Mouse (Mus musculus): ENCODE results near the gene Abcb10. TPM values are rescaled to one million over a fixed set of nuclear protein-coding genes. Genes with fewer than 3 reads are reported as not detected.

Gene Abcb10
- polyA plus RNA-seq, 1 experiment from 2014 or later = 133 TPM

MicroRNA genes within 50 kb of the gene (microRNA counts, 519-probe panel; counts per million panel counts)
- 114 counts per million for microRNA mmu-miR-1967

Small RNAs within 50 kb of the gene (microRNA-seq; reads per million reads assigned to microRNA genes)
- gene Mir1967 = not detected

Other genes with a start within 250 kb of the Abcb10 start
- gene Rab4a, start 177.1 kb downstream of the Abcb10 start, polyA plus RNA-seq (2015; fragmentation: Nextera tagmentation; extraction: Ambion mirVana) = 30.8 and 31.7 TPM in 2 replicates
- 2.3 and 2.7 TPM in 2 replicates for gene Ccsap, start 122.9 kb downstream of the Abcb10 start, polyA plus RNA-seq (2015; fragmentation: Nextera tagmentation; extraction: Ambion mirVana)
- gene Acta1, start 88.4 kb downstream of the Abcb10 start, polyA plus RNA-seq (2015; fragmentation: Nextera tagmentation; extraction: Ambion mirVana) = 10.3 and 17.3 TPM in 2 replicates
- gene Nup133, start 33.9 kb downstream of the Abcb10 start, polyA plus RNA-seq (2015; fragmentation: Nextera tagmentation; extraction: Ambion mirVana) = 23.4 and 26.9 TPM in 2 replicates
- 28.6 and 29.9 TPM in 2 replicates for gene Taf5l, start 38.3 kb upstream of the Abcb10 start, polyA plus RNA-seq (2015; fragmentation: Nextera tagmentation; extraction: Ambion mirVana)
- 2.5 and 4.0 TPM in 2 replicates for gene Urb2, start 38.4 kb upstream of the Abcb10 start, polyA plus RNA-seq (2015; fragmentation: Nextera tagmentation; extraction: Ambion mirVana)
- gene Galnt2, start 248.3 kb upstream of the Abcb10 start, polyA plus RNA-seq (2015; fragmentation: Nextera tagmentation; extraction: Ambion mirVana) = 20.5 and 26.0 TPM in 2 replicates